Mouse (Mus musculus): ENCODE results near the gene Sdhb.

DNA sequence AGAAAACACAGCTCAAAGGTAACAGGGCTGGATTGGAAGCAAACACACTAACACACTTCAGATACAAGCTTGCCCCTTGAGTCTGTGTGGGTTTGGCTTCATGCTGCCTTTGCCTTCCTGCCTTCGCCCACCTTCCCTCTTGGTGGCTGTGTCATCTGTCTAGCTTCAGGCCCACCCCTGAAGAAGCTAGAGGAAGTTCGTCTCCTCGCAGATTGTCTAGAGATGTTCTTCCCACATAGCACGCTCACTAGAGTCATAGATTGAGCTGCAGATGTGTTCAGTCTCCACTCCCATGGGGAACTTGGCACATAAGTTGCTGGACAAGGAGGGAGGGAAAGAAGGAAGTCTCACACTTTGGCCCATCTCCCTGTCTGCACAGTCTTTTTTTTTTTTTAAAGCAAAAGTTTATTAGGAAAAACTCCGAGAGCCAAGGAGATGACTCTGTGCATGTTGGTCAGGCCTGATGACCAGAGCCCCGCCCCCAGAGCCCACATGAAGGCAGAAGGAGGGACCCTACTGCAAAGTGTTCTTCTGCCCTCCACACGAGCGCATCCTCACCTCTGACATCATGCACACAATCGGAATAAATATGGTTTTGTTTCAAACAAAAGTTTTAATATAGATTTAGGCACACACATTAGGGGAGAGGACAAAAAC is 3.1 kb downstream of the Sdhb start:
- TF ChIP-seq NRF1 (IDR thresholded peaks at IDR 0.05; ENCODE audit: insufficient read depth, low read depth, low read length, poor library complexity, severe bottlenecking): no peak
- no peak for TF ChIP-seq NELFE (IDR thresholded peaks at IDR 0.05; ENCODE audit: low read depth, low read length)
